Mouse (Mus musculus): ENCODE measurements around the gene Rnf19b. TPM values are rescaled to one million over a fixed set of nuclear protein-coding genes. Genes with fewer than 3 reads are reported as not detected.

Rnf19b gene
- polyA plus RNA-seq, 1 experiment from 2014 or later = 8.5 TPM

GRCm38 (mm10) chr4:129025707-129026106 is 32.4 kb upstream of the Rnf19b start:
- no peak for TF ChIP-seq CTCF (IDR thresholded peaks at IDR 0.05; ENCODE audit: low read depth)
- H3K36me3 ChIP-seq (ENCODE audit: insufficient read depth) = no peaks in the 10 kb centered on the region
- no peak overlapping the region for H3K9ac ChIP-seq
- no peak overlapping the region for H3K4me2 ChIP-seq
- no peak overlapping the region for H3K4me3 ChIP-seq (ENCODE audit: low read depth, low read length)
- no peaks in the 10 kb centered on the region for H3K27me3 ChIP-seq (ENCODE audit: insufficient read depth, low read length)
- H3K4me1 ChIP-seq (ENCODE audit: insufficient read depth) = peaks cover 11% of the 10 kb centered on the region
- H3K27ac ChIP-seq (ENCODE audit: low read depth) = no peak overlapping the region
- WGBS = 91% methylated on average over 3 of the region's 3 CpGs
- H3K9me3 ChIP-seq (ENCODE audit: low read depth, low read length) = no peaks in the 10 kb centered on the region
- DNase-seq (no peak), ATAC-seq (ENCODE audit: insufficient read depth) (no peak)

- H3K4me3 ChIP-seq (ENCODE audit: low read depth, low read length) = no peak overlapping the region
- ATAC-seq (ENCODE audit: insufficient read depth) = no peak
- H3K4me2 ChIP-seq = no peak overlapping the region
- no peak for TF ChIP-seq CTCF (IDR thresholded peaks at IDR 0.05; ENCODE audit: low read depth)
- DNase-seq = no peak
- H3K4me1 ChIP-seq (ENCODE audit: insufficient read depth) = peaks cover 13% of the 10 kb centered on the region; the same call in 1 of the 2 replicates
- no peak overlapping the region for H3K27ac ChIP-seq (ENCODE audit: low read depth)
- no peaks in the 10 kb centered on the region for H3K36me3 ChIP-seq (ENCODE audit: insufficient read depth)
- no peaks in the 10 kb centered on the region for H3K27me3 ChIP-seq (ENCODE audit: insufficient read depth, low read length)
- 86% methylated on average over 4 of the region's 4 CpGs for WGBS
- H3K9me3 ChIP-seq (ENCODE audit: low read depth, low read length) = no peaks in the 10 kb centered on the region
- H3K9ac ChIP-seq = no peak overlapping the region
Observed at GRCm38 (mm10) chr4:129030746-129031145, 27.3 kb upstream of the Rnf19b start.

DNA sequence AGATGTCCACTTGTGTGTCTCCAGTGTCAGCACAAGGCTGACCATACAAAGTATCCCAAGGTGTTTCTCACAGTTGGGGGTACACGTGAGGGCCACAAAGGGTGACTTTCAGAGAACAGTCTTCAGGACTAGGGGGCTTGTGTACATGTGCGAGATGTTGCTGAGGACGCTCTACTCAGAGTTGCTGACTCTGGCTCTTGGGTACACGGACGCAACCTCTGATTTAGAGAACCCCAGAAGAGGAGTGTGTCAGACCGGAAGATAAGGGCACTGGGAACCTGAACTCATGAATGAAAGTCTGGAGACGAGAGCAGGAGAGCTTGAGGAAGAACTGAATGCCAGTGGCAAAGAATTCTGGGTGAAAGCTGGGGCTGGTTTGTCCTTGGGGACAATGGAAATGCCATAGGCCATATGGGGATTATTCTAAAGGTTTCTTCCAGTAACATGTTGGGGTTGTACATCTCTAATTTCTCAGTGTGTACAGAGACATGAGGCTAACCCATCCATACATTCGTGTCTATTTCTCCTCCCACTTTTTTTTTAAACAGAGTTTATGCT is 26.6 kb upstream of the Rnf19b start:
- no peak overlapping the region for H3K27ac ChIP-seq (ENCODE audit: low read depth)
- ATAC-seq (ENCODE audit: insufficient read depth) (no peak), DNase-seq (no peak)
- WGBS = 79% methylated on average over 8 of the region's 8 CpGs
- no peaks in the 10 kb centered on the region for H3K27me3 ChIP-seq (ENCODE audit: insufficient read depth, low read length)
- H3K4me2 ChIP-seq = no peak overlapping the region
- no peak for TF ChIP-seq CTCF (IDR thresholded peaks at IDR 0.05; ENCODE audit: low read depth)
- no peaks in the 10 kb centered on the region for H3K36me3 ChIP-seq (ENCODE audit: insufficient read depth)
- H3K9me3 ChIP-seq (ENCODE audit: low read depth, low read length) = no peaks in the 10 kb centered on the region
- no peak overlapping the region for H3K4me3 ChIP-seq (ENCODE audit: low read depth, low read length)
- no peak overlapping the region for H3K9ac ChIP-seq
- H3K4me1 ChIP-seq (ENCODE audit: insufficient read depth) = peaks cover 13% of the 10 kb centered on the region; the same call in 1 of the 2 replicates

DNA sequence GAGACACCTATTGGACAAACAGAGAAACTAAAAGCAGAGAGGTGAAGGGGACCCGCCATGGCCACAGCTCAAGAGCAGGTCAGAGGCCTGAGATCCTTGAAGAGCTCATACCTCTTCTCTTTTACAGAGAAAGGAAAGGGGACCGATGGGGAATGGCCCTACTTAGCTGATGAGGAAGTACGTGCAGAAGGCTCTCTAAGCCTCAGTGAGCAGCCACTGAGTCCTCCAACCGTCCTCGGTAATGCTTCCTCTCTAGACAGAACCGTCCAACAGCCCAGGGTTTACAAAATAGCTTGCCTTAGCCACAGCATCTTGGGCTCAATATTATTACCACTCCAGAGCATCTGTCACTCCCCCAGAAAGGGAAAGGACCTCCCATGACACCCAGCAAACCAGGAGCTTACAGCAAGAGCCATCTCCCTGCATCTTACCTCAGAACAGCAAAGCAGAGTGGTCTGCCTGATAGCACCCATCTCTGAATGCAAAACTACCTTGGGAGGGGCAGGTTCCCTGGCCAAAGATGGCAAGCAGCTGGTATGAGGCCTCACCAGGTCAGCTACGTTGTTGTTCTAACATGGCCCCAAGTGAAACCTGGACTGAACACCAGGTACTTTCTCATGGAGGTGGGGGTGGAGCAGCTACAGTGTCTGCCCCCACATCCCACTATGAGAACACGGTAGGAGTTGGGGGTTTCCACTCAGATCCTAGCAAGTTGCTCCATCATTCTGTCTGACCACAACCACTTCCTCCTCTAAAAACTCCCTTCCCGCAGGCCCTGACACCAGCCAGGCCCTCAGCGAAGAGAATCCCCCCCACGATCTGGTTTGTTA is 25.7 kb upstream of the Rnf19b start:
- peaks cover 13% of the 10 kb centered on the region; the same call in 1 of the 2 replicates for H3K4me1 ChIP-seq (ENCODE audit: insufficient read depth)
- no peaks in the 10 kb centered on the region for H3K27me3 ChIP-seq (ENCODE audit: insufficient read depth, low read length)
- peak overlapping the region; percentile 84 for H3K27ac ChIP-seq (ENCODE audit: low read depth)
- ATAC-seq (ENCODE audit: insufficient read depth) = no peak
- no peak overlapping the region for H3K4me3 ChIP-seq (ENCODE audit: low read depth, low read length)
- peak overlapping the region; percentile 28; the same call in 1 of the 2 replicates for H3K4me2 ChIP-seq
- WGBS = 56% methylated on average over 11 of the region's 11 CpGs
- TF ChIP-seq CTCF (IDR thresholded peaks at IDR 0.05; ENCODE audit: low read depth) = no peak
- DNase-seq = no peak
- H3K36me3 ChIP-seq (ENCODE audit: insufficient read depth) = no peaks in the 10 kb centered on the region
- H3K9me3 ChIP-seq (ENCODE audit: low read depth, low read length) = no peaks in the 10 kb centered on the region
- H3K9ac ChIP-seq = no peak overlapping the region

- Histone ChIP-seq H3K9me3 (ENCODE audit: low read depth, low read length) (no peaks in the 10 kb centered on the region), H3K4me3 (ENCODE audit: low read depth, low read length) (peak overlapping the region; percentile 9), H3K36me3 (ENCODE audit: insufficient read depth) (no peaks in the 10 kb centered on the region), H3K4me2 (peak overlapping the region; percentile 28), H3K27ac (ENCODE audit: low read depth) (peak overlapping the region; percentile 84), H3K4me1 (ENCODE audit: insufficient read depth) (peaks cover 13% of the 10 kb centered on the region; the same call in 1 of the 2 replicates), H3K9ac (no peak overlapping the region), H3K27me3 (ENCODE audit: insufficient read depth, low read length) (no peaks in the 10 kb centered on the region)
- ATAC-seq (ENCODE audit: insufficient read depth) (peak; percentile 95), DNase-seq (peak; percentile 76)
- 11% methylated on average over 17 of the region's 17 CpGs for WGBS
- peak; percentile 14; the same call in 1 of the 2 replicates for TF ChIP-seq CTCF (IDR thresholded peaks at IDR 0.05; ENCODE audit: low read depth)
Observed at GRCm38 (mm10) chr4:129032963-129033951, 24.8 kb upstream of the Rnf19b start.

DNA sequence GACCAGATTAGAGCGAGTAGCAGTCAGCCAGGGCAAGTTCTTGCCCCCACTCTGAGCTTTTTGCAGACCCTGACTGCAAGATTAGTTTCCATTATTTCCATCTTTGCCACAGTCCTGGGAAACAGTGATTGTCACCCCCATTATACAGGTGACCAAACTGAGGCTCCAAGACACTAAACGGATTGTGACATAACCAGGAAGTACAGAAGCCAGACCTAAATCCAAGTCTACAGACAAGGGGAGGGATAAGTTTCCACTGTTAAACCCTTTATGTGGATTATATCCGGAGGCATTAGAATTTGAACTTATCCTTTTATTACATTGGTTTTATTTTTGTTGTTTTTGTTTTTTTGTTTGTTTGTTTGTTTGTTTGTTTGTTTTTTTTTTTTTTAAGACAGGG is 23.8 kb upstream of the Rnf19b start:
- H3K27me3 ChIP-seq (ENCODE audit: insufficient read depth, low read length) = no peaks in the 10 kb centered on the region
- WGBS = 78% methylated on average over 3 of the region's 3 CpGs
- no peak overlapping the region; the same call in 1 of the 2 replicates for H3K4me2 ChIP-seq
- DNase-seq (no peak), ATAC-seq (ENCODE audit: insufficient read depth) (no peak)
- H3K36me3 ChIP-seq (ENCODE audit: insufficient read depth) = no peaks in the 10 kb centered on the region
- H3K27ac ChIP-seq (ENCODE audit: low read depth) = peak overlapping the region; percentile 84; the same call in 1 of the 2 replicates
- no peak overlapping the region for H3K4me3 ChIP-seq (ENCODE audit: low read depth, low read length)
- H3K4me1 ChIP-seq (ENCODE audit: insufficient read depth) = peaks cover 13% of the 10 kb centered on the region; the same call in 1 of the 2 replicates
- no peak overlapping the region for H3K9ac ChIP-seq
- no peak for TF ChIP-seq CTCF (IDR thresholded peaks at IDR 0.05; ENCODE audit: low read depth)
- H3K9me3 ChIP-seq (ENCODE audit: low read depth, low read length) = no peaks in the 10 kb centered on the region
